Mouse (Mus musculus): Measurements from ENCODE around the gene Ubr3.
A peak's percentile ranks its signal among the peaks of the same experiment; 100 is the strongest.

The Ubr3 gene

GRCm38 (mm10) chr2:69897039-69897617 lies at the start of gene Ubr3:
TSS of gene Ubr3 (plus strand) at chr2:69897246.
- peak; percentile 95 for DNase-seq (ENCODE audit: low spot score)

DNA sequence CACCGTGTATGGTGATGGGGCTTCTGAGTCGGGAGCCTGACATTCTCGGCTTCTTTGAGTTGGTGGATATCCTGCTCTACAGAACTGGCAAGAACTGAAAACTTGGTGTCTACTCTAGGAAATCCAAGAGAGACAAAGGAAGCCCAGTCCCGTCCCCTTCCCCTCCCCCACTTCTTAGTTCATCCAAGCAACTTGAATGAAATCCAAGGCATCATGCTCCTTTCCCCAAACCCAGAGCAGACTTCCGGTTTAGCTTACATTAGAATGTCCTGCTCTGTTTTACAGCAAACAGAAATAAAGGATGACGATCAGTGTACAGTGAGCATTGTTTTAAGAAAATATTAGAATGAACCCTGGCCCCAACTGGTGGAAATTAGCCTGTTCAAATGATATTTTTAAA lies 47.8 kb upstream of the Ubr3 start:
- DNase-seq (ENCODE audit: low spot score) = no peak

- DNase-seq (ENCODE audit: low spot score) = no peak
Measured at GRCm38 (mm10) chr2:69851427-69852058, 45.5 kb upstream of the Ubr3 start.

- no peak for DNase-seq (ENCODE audit: low spot score)
Measured at GRCm38 (mm10) chr2:69856392-69856791, 40.7 kb upstream of the Ubr3 start.

- no peak for DNase-seq (ENCODE audit: low spot score)
Measured at GRCm38 (mm10) chr2:69857882-69858281, 39.2 kb upstream of the Ubr3 start.

GRCm38 (mm10) chr2:69860972-69861452 lies 36.0 kb upstream of the Ubr3 start:
- peak; percentile 32 for DNase-seq (ENCODE audit: low spot score)

DNA sequence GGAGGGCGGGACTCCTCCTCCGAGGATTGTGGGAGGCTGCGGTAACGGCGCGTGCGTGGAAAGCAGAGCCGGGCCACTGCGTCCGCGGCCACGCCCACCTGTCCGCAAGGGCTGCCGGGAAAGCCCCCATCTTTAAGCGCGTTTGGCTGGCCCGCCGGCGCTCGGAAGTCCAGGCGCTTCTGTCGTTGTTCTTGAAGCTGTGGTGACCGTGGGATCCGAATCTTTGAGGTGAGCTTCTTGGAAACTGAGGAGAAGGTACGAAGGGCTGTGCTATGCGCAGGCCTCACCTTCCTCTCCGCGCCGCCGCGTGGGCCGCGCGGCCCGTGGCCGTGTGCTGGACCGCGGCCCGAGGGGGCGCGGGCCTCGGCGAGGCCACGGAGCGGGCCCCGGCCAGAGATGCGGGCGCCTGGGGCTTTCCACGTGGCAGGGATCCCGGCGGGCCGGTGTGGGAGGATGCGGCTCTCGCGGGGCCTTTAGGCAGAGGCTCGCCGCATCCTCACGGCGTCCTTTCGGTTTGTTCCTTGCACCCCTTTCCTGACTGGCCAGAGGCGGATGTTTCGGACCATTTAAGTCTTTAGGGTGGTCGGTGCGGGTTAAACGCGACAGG lies 35.5 kb upstream of the Ubr3 start, which contains the start of gene Ssb:
Ssb (plus strand) TSS at position 78 of the 607 bp plus-strand sequence.
- DNase-seq (ENCODE audit: low spot score) = peak; percentile 87

- no peak for DNase-seq (ENCODE audit: low spot score)
Measured at GRCm38 (mm10) chr2:69862117-69862657, 34.9 kb upstream of the Ubr3 start.

DNA sequence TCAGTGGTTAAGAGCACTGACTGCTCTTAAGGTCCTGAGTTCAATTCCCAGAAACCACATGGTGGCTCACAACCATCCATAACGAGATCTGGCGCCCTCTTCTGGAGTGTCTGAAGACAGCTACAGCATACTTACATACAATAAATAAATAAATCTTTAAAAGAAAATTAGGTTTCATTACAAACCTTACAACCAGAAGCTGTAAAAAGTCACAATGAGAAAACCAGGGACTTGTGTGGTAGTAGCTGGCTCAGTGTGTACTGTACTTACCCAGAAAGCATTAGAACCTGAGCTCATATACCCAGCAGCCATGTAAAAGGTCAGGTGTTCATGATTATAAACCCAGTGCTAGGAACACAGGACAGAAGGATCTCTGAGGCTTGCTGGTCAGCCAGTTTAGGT lies 13.1 kb upstream of the Ubr3 start:
- DNase-seq (ENCODE audit: low spot score) = no peak

- DNase-seq (ENCODE audit: low spot score) = no peak
Measured at GRCm38 (mm10) chr2:69884581-69884980, 12.5 kb upstream of the Ubr3 start.

- peak; percentile 15 for DNase-seq (ENCODE audit: low spot score)
Measured at GRCm38 (mm10) chr2:69885050-69885449, 12.0 kb upstream of the Ubr3 start.

- DNase-seq (ENCODE audit: low spot score) = peak; percentile 83
Measured at GRCm38 (mm10) chr2:69885451-69886305, 11.4 kb upstream of the Ubr3 start, which contains the start of gene Mettl5. TSS of gene Mettl5 (minus strand) at chr2:69885615.

GRCm38 (mm10) chr2:69888957-69889356 lies 8.1 kb upstream of the Ubr3 start:
- DNase-seq (ENCODE audit: low spot score) = no peak

- DNase-seq (ENCODE audit: low spot score) = no peak
Measured at GRCm38 (mm10) chr2:69890843-69891242, 6.2 kb upstream of the Ubr3 start.

GRCm38 (mm10) chr2:69893145-69893544 lies 3.9 kb upstream of the Ubr3 start:
- no peak for DNase-seq (ENCODE audit: low spot score)

GRCm38 (mm10) chr2:69893891-69894290 lies 3.2 kb upstream of the Ubr3 start:
- no peak for DNase-seq (ENCODE audit: low spot score)

DNA sequence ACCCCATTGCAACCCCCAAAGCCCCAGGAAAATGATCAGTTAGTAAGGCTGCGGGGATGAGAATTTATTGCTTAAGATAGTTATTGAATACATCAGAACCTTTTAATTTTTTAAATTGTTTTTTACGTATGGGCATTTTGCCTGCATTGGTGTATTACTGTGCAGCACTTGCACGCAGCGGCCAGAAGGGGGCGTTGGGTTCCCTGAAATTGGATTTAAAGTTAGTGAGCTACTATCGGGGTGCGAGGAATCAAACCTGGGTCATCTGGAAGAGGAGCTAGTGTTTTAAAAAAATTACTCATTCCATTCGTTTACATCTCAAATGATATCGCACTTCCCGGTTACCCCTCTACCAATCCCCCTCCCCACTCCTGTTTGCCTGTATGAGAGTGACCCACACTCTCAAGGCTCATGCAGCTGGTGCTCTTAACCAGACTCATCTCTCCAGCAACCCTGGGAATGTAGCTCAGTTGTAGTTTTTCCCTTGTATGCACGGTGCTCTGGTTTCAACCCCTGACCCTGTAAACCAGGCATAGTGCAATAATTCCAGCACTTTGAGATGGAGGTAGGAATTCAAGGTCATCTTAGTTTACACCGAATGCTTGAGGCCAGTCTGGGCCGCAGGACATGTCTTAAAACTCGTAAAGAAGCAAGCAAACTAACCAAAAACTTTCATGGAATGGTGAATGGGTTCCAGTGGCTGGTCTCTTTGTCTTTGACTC lies 1.4 kb upstream of the Ubr3 start:
- peak; percentile 17 for DNase-seq (ENCODE audit: low spot score)

- no peak for DNase-seq (ENCODE audit: low spot score)
Measured at GRCm38 (mm10) chr2:69896224-69896581, 843 bp upstream of the Ubr3 start.

- DNase-seq (ENCODE audit: low spot score) = peak; percentile 47
Measured at GRCm38 (mm10) chr2:69897618-69898575, 851 bp downstream of the Ubr3 start.

GRCm38 (mm10) chr2:69903541-69903940 lies 6.5 kb downstream of the Ubr3 start:
- DNase-seq (ENCODE audit: low spot score) = no peak
